Mouse (Mus musculus): ENCODE measurements around the gene Lag3.

DNA sequence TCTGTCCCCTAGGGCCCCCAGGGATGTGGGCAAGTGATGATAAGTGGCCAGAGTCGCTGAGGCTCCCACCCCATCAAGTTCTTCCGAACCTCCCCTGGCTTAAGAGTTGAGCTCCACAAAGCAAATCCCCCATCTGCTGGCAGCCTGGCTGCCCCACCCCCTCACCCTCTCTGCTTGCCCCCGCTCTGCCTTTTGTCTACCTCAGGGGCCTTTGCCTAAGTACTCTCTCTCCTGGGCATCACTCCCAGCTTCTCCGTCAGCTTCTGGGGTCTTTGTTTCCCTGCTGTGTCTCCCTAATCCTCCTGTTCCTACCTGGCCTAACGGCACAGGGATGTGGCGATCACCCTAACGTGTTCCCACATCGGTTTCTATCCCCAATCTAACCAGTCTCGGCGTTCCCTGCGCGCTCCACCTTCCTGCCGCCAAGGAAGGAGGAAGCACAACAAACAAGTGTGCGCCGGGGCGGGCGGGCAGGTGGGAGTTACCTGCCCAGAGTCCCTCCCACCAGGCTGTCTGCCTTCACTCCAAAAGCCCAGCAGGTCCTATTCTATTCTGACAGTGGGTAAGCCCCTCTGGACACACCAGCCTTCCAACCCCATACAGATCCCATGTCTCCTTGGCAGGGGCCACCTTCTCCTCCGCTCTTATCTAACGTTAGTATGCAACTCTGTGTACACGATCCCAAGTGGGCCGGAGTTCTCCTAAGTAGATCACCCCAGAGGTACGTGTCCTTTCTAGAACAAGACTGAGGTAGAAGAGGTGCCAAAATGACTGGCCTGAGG lies 3.8 kb upstream of the Lag3 start:
- TF ChIP-seq CTCF (IDR thresholded peaks at IDR 0.05; ENCODE audit: control insufficient read depth, insufficient read depth, insufficient read length), result no peak
- no peak for TF ChIP-seq MYOD1 (IDR thresholded peaks at IDR 0.05; ENCODE audit: control insufficient read depth, insufficient read length, low read depth)
- no peak for TF ChIP-seq FOSL1 (IDR thresholded peaks at IDR 0.05; ENCODE audit: insufficient read depth, low read length, poor library complexity, severe bottlenecking)
- no peak for TF ChIP-seq MAX (IDR thresholded peaks at IDR 0.05)
- no peak for TF ChIP-seq USF1 (IDR thresholded peaks at IDR 0.05; ENCODE audit: low read depth)

All from C2C12 (cell line).